Mouse (Mus musculus) stomach, postnatal 0 days (tissue): Measurements from ENCODE around the gene Mdm1. TPM values are rescaled to one million over a fixed set of nuclear protein-coding genes. Genes with fewer than 3 reads are reported as not detected.

Source experiments
- ATAC-seq: fragments of 200-750 bp; cut with Nextera tagmentation; 2 replicates; pipeline ENCODE4 v1.8.0; 2017; ENCODE audit not compliant: low FRiP score, low TSS enrichment
- DNase-seq: peaks from one replicate; pipeline ENCODE4 v3.0.0-alpha.2; 2016; ENCODE audit warnings: low spot score
- H3K27ac ChIP-seq: fragments of 300-500 bp; sonication (generic); replicated peaks from 2 replicates; pipeline ENCODE4 v1.5.1; 2014; ENCODE audit warnings: mild to moderate bottlenecking, control low read depth
- H3K27me3 ChIP-seq: fragments of 300-500 bp; sonication (generic); 2 replicates; pipeline ENCODE4 v1.6.1; 2014; ENCODE audit warnings: low read length; ENCODE audit not compliant: control insufficient read depth, insufficient read depth
- H3K36me3 ChIP-seq: fragments of 300-500 bp; sonication (generic); 2 replicates; pipeline ENCODE4 v1.6.1; 2014; ENCODE audit warnings: low read length, mixed read lengths; ENCODE audit not compliant: control insufficient read depth, insufficient read depth
- H3K4me1 ChIP-seq: fragments of 300-500 bp; sonication (generic); replicated peaks from 2 replicates; pipeline ENCODE4 v1.6.1; 2014; ENCODE audit warnings: antibody characterized with exemption; ENCODE audit not compliant: control insufficient read depth, insufficient read depth
- H3K4me2 ChIP-seq: fragments of 300-500 bp; sonication (generic); replicated peaks from 2 replicates; pipeline ENCODE4 v1.6.1; 2014; ENCODE audit warnings: low read depth, mild to moderate bottlenecking, control low read depth, moderate library complexity
- H3K4me3 ChIP-seq: fragments of 300-500 bp; sonication (generic); 2 replicates; pipeline ENCODE4 v1.5.1; 2014; ENCODE audit warnings: low read depth, low read length, control low read depth
- H3K9ac ChIP-seq: fragments of 300-500 bp; sonication (generic); 2 replicates; pipeline ENCODE4 v1.6.1; 2014; ENCODE audit warnings: mild to moderate bottlenecking, low read length, control low read depth, mixed read lengths
- H3K9me3 ChIP-seq: fragments of 300-500 bp; sonication (generic); 2 replicates; pipeline ENCODE4 v1.6.1; 2016; ENCODE audit warnings: low read length; ENCODE audit not compliant: control insufficient read depth
- CTCF ChIP-seq: IDR thresholded peaks from 2 replicates; pipeline ENCODE4 v1.5.1; 2016; ENCODE audit warnings: antibody characterized with exemption, low read depth, mild to moderate bottlenecking, moderate library complexity
- EP300 ChIP-seq: optimal IDR thresholded peaks from 2 replicates; pipeline ENCODE3; 2016; ENCODE audit warnings: antibody characterized with exemption
- WGBS: fragments of 180-500 bp; shearing (Covaris S2); extraction: QIAGEN DNeasy Blood & Tissue Kit; methylation state at CpG from one replicate; pipeline ENCODE4 v1.1.7; 2014; 5-methylcytosine and 5-hydroxymethylcytosine counted together
- polyA plus RNA-seq: library from polyadenylated mRNA; unstranded; fragments of >200 nt; fragmentation: Nextera tagmentation; extraction: Ambion mirVana; gene quantifications from 2 replicates; pipeline ENCODE4 v1.2.1, GENCODE M21; 2015

The Mdm1 gene
- polyA plus RNA-seq, 1 experiment from 2014 or later, result 4.5 TPM

- DNase-seq (no peak), ATAC-seq (no peak)
- H3K4me3 ChIP-seq, result no peak overlapping the region
- no peaks in the 10 kb centered on the region for H3K4me1 ChIP-seq
- no peaks in the 10 kb centered on the region for H3K36me3 ChIP-seq
- TF ChIP-seq CTCF (no peak), EP300 (no peak)
- H3K27me3 ChIP-seq, result no peaks in the 10 kb centered on the region
- no peak overlapping the region for H3K4me2 ChIP-seq
- 68% methylated on average over 5 of the region's 5 CpGs for WGBS
- H3K27ac ChIP-seq, result no peak overlapping the region
- no peaks in the 10 kb centered on the region for H3K9me3 ChIP-seq
- no peak overlapping the region for H3K9ac ChIP-seq
Measured at GRCm38 (mm10) chr10:118100570-118100969, 41.0 kb upstream of the Mdm1 start.

DNA sequence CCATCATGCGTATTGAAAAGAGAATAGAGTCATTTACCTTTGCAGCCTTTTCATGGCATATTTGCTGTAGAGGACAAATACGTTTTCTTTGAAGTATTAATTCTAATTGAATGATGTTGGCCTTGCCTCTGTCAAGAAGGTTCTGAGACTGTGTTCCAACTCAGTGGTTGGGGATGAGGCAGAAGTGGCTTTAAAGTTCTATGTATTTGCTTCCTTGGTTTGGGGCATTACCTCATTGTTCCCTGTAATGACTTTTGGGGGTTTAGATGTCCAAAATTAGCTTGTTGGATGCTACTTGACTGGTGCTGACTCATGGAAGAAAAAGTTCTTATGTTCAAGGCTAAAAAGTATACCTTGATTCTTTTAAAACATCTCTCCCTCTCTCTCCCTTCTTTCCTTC is 40.6 kb upstream of the Mdm1 start:
- H3K4me1 ChIP-seq, result no peaks in the 10 kb centered on the region
- H3K9me3 ChIP-seq, result no peaks in the 10 kb centered on the region
- WGBS, result 68% methylated on average over 2 of the region's 2 CpGs
- no peak overlapping the region for H3K4me3 ChIP-seq
- no peak for DNase-seq
- no peaks in the 10 kb centered on the region for H3K36me3 ChIP-seq
- no peaks in the 10 kb centered on the region for H3K27me3 ChIP-seq
- no peak overlapping the region for H3K27ac ChIP-seq
- H3K9ac ChIP-seq, result no peak overlapping the region
- H3K4me2 ChIP-seq, result no peak overlapping the region
- ATAC-seq, result no peak
- no peak for TF ChIP-seq CTCF
- TF ChIP-seq EP300, result no peak

DNA sequence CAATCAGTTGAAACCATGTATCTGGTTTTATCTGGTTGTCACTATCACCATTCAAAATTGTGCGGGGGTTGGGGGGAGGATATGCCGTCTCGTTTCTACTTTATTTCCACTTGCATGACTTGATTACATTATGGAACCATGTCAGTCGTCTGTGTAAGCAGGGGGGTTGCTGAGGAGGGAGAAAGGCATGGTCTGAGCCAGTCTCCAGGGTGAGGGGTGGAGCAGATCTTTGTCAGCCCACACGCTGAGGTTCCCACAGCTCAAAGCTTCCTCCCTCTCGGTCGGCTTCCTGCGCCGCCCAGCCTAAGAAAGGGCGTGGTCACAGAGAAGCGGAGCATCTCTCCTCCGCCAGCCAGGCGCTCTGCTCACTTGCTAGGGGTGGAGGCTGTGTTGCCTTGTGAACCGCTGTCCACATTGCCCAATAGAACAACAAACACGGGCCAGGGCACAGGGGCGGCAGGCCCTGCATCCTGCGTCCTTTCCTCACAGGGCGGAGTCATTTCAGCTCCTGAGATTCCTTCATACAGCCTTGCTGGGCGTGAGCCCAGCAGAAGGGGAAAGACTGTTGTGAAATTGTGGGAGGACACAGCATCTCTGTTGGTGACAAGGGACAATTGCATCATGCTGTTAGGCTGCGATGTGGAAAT is 38.5 kb upstream of the Mdm1 start:
- DNase-seq, result peak; percentile 70
- no peaks in the 10 kb centered on the region for H3K4me1 ChIP-seq
- no peaks in the 10 kb centered on the region for H3K27me3 ChIP-seq
- H3K36me3 ChIP-seq, result no peaks in the 10 kb centered on the region
- H3K9ac ChIP-seq, result no peak overlapping the region
- TF ChIP-seq EP300 (no peak), CTCF (no peak)
- 3% methylated on average over 20 of the region's 20 CpGs for WGBS
- peak overlapping the region; percentile 53 for H3K4me2 ChIP-seq
- H3K4me3 ChIP-seq, result peak overlapping the region; percentile 30
- H3K27ac ChIP-seq, result peak overlapping the region; percentile 24; the same call in 1 of the 2 replicates
- H3K9me3 ChIP-seq, result no peaks in the 10 kb centered on the region
- ATAC-seq, result peak; percentile 96

GRCm38 (mm10) chr10:118103906-118104305 is 37.7 kb upstream of the Mdm1 start:
- 75% methylated on average over 10 of the region's 10 CpGs for WGBS
- no peak for ATAC-seq
- Histone ChIP-seq H3K4me1 (no peaks in the 10 kb centered on the region), H3K4me2 (no peak overlapping the region), H3K27me3 (no peaks in the 10 kb centered on the region), H3K36me3 (no peaks in the 10 kb centered on the region), H3K27ac (no peak overlapping the region), H3K9ac (no peak overlapping the region), H3K4me3 (no peak overlapping the region), H3K9me3 (no peaks in the 10 kb centered on the region)
- no peak for DNase-seq
- TF ChIP-seq EP300, result no peak

GRCm38 (mm10) chr10:118107031-118107430 is 34.6 kb upstream of the Mdm1 start:
- ATAC-seq, result no peak
- TF ChIP-seq EP300, result no peak
- no peak for TF ChIP-seq CTCF

DNA sequence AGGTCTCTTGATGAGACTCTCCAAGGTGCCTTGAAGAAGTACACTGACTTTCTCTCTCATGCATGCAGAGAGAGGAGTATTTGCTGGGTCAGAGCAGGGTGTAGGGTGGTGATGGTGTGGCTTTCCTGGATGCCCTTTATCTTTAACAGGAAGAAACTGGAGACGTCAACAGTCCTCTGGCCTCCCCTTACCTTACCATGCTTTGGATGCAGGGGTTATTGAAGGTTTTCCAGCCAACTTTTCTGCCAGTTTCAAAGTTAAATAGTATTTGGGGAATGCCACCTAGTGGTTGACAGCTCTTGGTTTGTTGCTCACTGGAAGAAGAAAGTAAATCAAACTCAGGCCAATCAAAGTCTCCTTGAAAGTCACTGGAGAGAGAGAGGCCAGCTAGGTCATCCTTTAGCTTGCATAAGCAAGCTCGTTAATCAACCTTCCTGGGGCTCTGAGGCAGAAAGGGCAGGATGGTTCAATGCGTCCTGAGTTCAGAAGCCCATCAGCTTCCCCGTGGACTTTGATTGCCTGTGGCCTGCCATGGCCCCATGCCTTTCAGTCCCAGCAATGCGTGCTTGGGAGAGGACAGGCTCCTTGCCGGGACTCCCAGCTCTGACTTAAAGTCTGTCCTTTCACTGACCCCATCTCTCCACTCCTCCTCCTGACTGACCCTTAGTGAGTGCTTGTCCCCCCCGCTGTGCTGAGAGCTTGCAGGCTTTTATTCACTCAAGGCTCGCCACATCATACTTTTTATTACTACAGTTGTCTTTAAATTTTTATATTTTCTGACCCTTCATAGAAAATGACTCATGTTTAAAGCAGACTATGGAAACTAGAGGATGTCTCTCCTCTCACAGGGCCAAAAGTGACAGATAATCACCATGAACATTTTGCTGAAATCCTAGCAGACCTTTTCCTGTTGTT is 31.3 kb upstream of the Mdm1 start:
- no peak overlapping the region for H3K4me2 ChIP-seq
- no peak for DNase-seq
- no peak overlapping the region for H3K9ac ChIP-seq
- H3K4me3 ChIP-seq, result no peak overlapping the region
- no peak overlapping the region for H3K27ac ChIP-seq
- H3K9me3 ChIP-seq, result no peaks in the 10 kb centered on the region
- no peaks in the 10 kb centered on the region for H3K4me1 ChIP-seq
- peak; percentile 67 for TF ChIP-seq CTCF
- no peak for TF ChIP-seq EP300
- no peaks in the 10 kb centered on the region for H3K27me3 ChIP-seq
- no peaks in the 10 kb centered on the region for H3K36me3 ChIP-seq
- WGBS, result 27% methylated on average over 8 of the region's 8 CpGs
- no peak for ATAC-seq

More at GRCm38 (mm10) chr10:118107031-118107430, 34.6 kb upstream of the Mdm1 start:
- Histone ChIP-seq H3K36me3 (no peaks in the 10 kb centered on the region), H3K27ac (no peak overlapping the region), H3K4me2 (no peak overlapping the region), H3K4me3 (no peak overlapping the region), H3K9me3 (no peaks in the 10 kb centered on the region), H3K27me3 (no peaks in the 10 kb centered on the region), H3K4me1 (no peaks in the 10 kb centered on the region), H3K9ac (no peak overlapping the region)
- DNase-seq, result no peak
- WGBS, result 56% methylated on average over 9 of the region's 9 CpGs
